Mouse (Mus musculus) liver, embryonic 11.5 days (tissue): Measurements from ENCODE around the gene Med20. TPM values are rescaled to one million over a fixed set of nuclear protein-coding genes. Genes with fewer than 3 reads are reported as not detected.

Experiments
- ATAC-seq: fragments of 200-750 bp; cut with Nextera tagmentation; replicated peaks from 2 replicates; pipeline ENCODE4 v1.8.0; 2017; ENCODE audit warnings: moderate number of reproducible peaks, mild to moderate bottlenecking, moderate TSS enrichment, moderate library complexity; ENCODE audit not compliant: low FRiP score
- DNase-seq: peaks from one replicate; pipeline ENCODE4 v3.0.0-alpha.2; 2017; ENCODE audit warnings: low spot score
- H3K27ac ChIP-seq: fragments of 300-500 bp; sonication (generic); 2 replicates; pipeline ENCODE4 v1.5.1; 2014; ENCODE audit warnings: mild to moderate bottlenecking, low read depth, low read length, control low read depth
- H3K27me3 ChIP-seq: fragments of 300-500 bp; sonication (generic); replicated peaks from 2 replicates; pipeline ENCODE4 v1.6.1; 2014; ENCODE audit warnings: low read length, mixed read lengths; ENCODE audit not compliant: control insufficient read depth, insufficient read depth
- H3K36me3 ChIP-seq: fragments of 300-500 bp; sonication (generic); 2 replicates; pipeline ENCODE4 v1.6.1; 2014; ENCODE audit warnings: mild to moderate bottlenecking, low read length, moderate library complexity, mixed read lengths; ENCODE audit not compliant: control insufficient read depth, insufficient read depth
- H3K4me1 ChIP-seq: fragments of 300-500 bp; sonication (generic); replicated peaks from 2 replicates; pipeline ENCODE4 v1.6.1; 2014; ENCODE audit warnings: low read length, mixed read lengths; ENCODE audit not compliant: control insufficient read depth, insufficient read depth
- H3K4me2 ChIP-seq: fragments of 300-500 bp; sonication (generic); 2 replicates; pipeline ENCODE4 v1.6.1; 2014; ENCODE audit warnings: mild to moderate bottlenecking, control low read depth, moderate library complexity
- H3K4me3 ChIP-seq: fragments of 300-500 bp; sonication (generic); 2 replicates; pipeline ENCODE4 v1.5.1; 2014; ENCODE audit warnings: low read depth, low read length, control low read depth
- H3K9ac ChIP-seq: fragments of 300-500 bp; sonication (generic); 2 replicates; pipeline ENCODE4 v1.6.1; 2014; ENCODE audit warnings: low read depth, low read length, control low read depth
- H3K9me3 ChIP-seq: fragments of 300-500 bp; sonication (generic); 2 replicates; pipeline ENCODE4 v1.6.1; 2016; ENCODE audit warnings: low read length, inconsistent platforms, mixed read lengths; ENCODE audit not compliant: control insufficient read depth
- WGBS: fragments of 180-500 bp; shearing (Covaris S2); extraction: QIAGEN DNeasy Blood & Tissue Kit; methylation state at CpG from one replicate; pipeline ENCODE4 v1.1.7; 2014; 5-methylcytosine and 5-hydroxymethylcytosine counted together
- polyA plus RNA-seq: library from polyadenylated mRNA; unstranded; fragments of >200 nt; fragmentation: Nextera tagmentation; extraction: Ambion mirVana; gene quantifications from 2 replicates; pipeline ENCODE4 v1.2.1, GENCODE M21; 2014

The Med20 gene
- polyA plus RNA-seq, 1 experiment from 2014 or later = 48.9 TPM

GRCm38 (mm10) chr17:47664474-47664873, 53.1 kb downstream of the Med20 start:
- no peak overlapping the region for H3K27ac ChIP-seq
- no peak overlapping the region for H3K4me3 ChIP-seq
- no peaks in the 10 kb centered on the region for H3K27me3 ChIP-seq
- H3K4me1 ChIP-seq = no peaks in the 10 kb centered on the region
- WGBS = 81% methylated on average over 7 of the region's 7 CpGs
- no peak overlapping the region for H3K4me2 ChIP-seq
- H3K36me3 ChIP-seq = no peaks in the 10 kb centered on the region
- DNase-seq (no peak), ATAC-seq (no peak)
- H3K9ac ChIP-seq = no peak overlapping the region
- H3K9me3 ChIP-seq = no peaks in the 10 kb centered on the region

- Histone ChIP-seq H3K9me3 (no peaks in the 10 kb centered on the region), H3K9ac (no peak overlapping the region), H3K27ac (no peak overlapping the region), H3K4me3 (no peak overlapping the region), H3K4me1 (peaks cover 4% of the 10 kb centered on the region), H3K27me3 (peaks cover 20% of the 10 kb centered on the region), H3K36me3 (no peaks in the 10 kb centered on the region), H3K4me2 (no peak overlapping the region)
- 86% methylated on average over 4 of the region's 4 CpGs for WGBS
- no peak for DNase-seq
- no peak for ATAC-seq
Observed at GRCm38 (mm10) chr17:47669166-47669565, 57.8 kb downstream of the Med20 start.

GRCm38 (mm10) chr17:47671988-47672310, 60.6 kb downstream of the Med20 start:
- Histone ChIP-seq H3K9ac (no peak overlapping the region; the same call in 1 of the 2 replicates), H3K4me3 (peak overlapping the region; percentile 48), H3K27ac (no peak overlapping the region), H3K4me2 (peak overlapping the region; percentile 78), H3K27me3 (peaks cover 20% of the 10 kb centered on the region), H3K4me1 (peaks cover 4% of the 10 kb centered on the region), H3K36me3 (no peaks in the 10 kb centered on the region), H3K9me3 (no peaks in the 10 kb centered on the region)
- 24% methylated on average over 14 of the region's 14 CpGs for WGBS
- DNase-seq (no peak), ATAC-seq (0 out of 2 replicates have a peak, but pooled peaks have one; percentile 20)

GRCm38 (mm10) chr17:47672311-47673111, 61.1 kb downstream of the Med20 start:
- Histone ChIP-seq H3K4me2 (peak overlapping the region; percentile 78), H3K27me3 (peaks cover 20% of the 10 kb centered on the region), H3K27ac (no peak overlapping the region), H3K9ac (peak overlapping the region; percentile 35; the same call in 1 of the 2 replicates), H3K9me3 (no peaks in the 10 kb centered on the region), H3K4me3 (peak overlapping the region; percentile 48), H3K4me1 (peaks cover 4% of the 10 kb centered on the region), H3K36me3 (no peaks in the 10 kb centered on the region)
- DNase-seq = peak; percentile 63
- WGBS = 10% methylated on average over 62 of the region's 68 CpGs
- ATAC-seq = peak; percentile 20; the same call in 1 of the 2 replicates

Other genes with a start within 250 kb of the Med20 start
- 105 and 114 TPM in 2 replicates for gene Mrps10, start 242.7 kb upstream of the Med20 start, polyA plus RNA-seq
- 0.43 and 0.60 TPM in 2 replicates for gene Guca1b, start 226.2 kb upstream of the Med20 start, polyA plus RNA-seq
- 1.0 and 1.6 TPM in 2 replicates for gene Guca1a, start 211.0 kb upstream of the Med20 start, polyA plus RNA-seq
- 0.22 and 0.23 TPM in 2 replicates for gene AI661453, start 175.0 kb upstream of the Med20 start, polyA plus RNA-seq
- gene 1700001C19Rik, start 174.2 kb upstream of the Med20 start, polyA plus RNA-seq = 0.52 and 0.96 TPM in 2 replicates
- 20.7 and 21.3 TPM in 2 replicates for gene Taf8, start 109.3 kb upstream of the Med20 start, polyA plus RNA-seq
- gene Ccnd3, start 106.5 kb upstream of the Med20 start, polyA plus RNA-seq = 525 and 530 TPM in 2 replicates
- 43.1 and 45.9 TPM in 2 replicates for gene Bysl, start 90 bp upstream of the Med20 start, polyA plus RNA-seq
- gene Gm20517, start within 50 bp of the Med20 start, polyA plus RNA-seq = 1.5 and 2.5 TPM in 2 replicates
- 4.1 and 4.8 TPM in 2 replicates for gene Usp49, start 19.1 kb downstream of the Med20 start, polyA plus RNA-seq
- gene Tomm6, start 76.8 kb downstream of the Med20 start, polyA plus RNA-seq = 442 and 486 TPM in 2 replicates
- 2.3 and 3.5 TPM in 2 replicates for gene Frs3, start 77.4 kb downstream of the Med20 start, polyA plus RNA-seq
- gene Gm21981, start 82.9 kb downstream of the Med20 start, polyA plus RNA-seq = 0.22 and 0.49 TPM in 2 replicates
- 0.44 and 1.7 TPM in 2 replicates for gene Prickle4, start 83.2 kb downstream of the Med20 start, polyA plus RNA-seq
- not detected in 2 replicates for gene Pgc, start 115.3 kb downstream of the Med20 start, polyA plus RNA-seq
- 9.6 and 9.8 TPM in 2 replicates for gene Tfeb, start 125.4 kb downstream of the Med20 start, polyA plus RNA-seq
- 15.9 and 16.3 TPM in 2 replicates for gene Mdfi, start 223.1 kb downstream of the Med20 start, polyA plus RNA-seq